Mouse (Mus musculus) limb, embryonic 14.5 days (tissue): Measurements from ENCODE around the gene Npas2. TPM values are rescaled to one million over a fixed set of nuclear protein-coding genes. Genes with fewer than 3 reads are reported as not detected.

ENCODE experiments used
- ATAC-seq: fragments of 200-750 bp; cut with Nextera tagmentation; 2 replicates; pipeline ENCODE4 v1.8.0; 2017; ENCODE audit warnings: low read depth, moderate number of reproducible peaks, moderate TSS enrichment; ENCODE audit not compliant: low FRiP score
- DNase-seq: peaks from one replicate; pipeline ENCODE4 v3.0.0-alpha.2; 2015; ENCODE audit warnings: low spot score
- H3K27ac ChIP-seq: fragments of 300-500 bp; sonication (generic); replicated peaks from 2 replicates; pipeline ENCODE4 v1.5.1; 2014; ENCODE audit warnings: low read depth, mild to moderate bottlenecking, low read length, moderate library complexity, mixed read lengths
- H3K27me3 ChIP-seq: fragments of 300-500 bp; sonication (generic); 2 replicates; pipeline ENCODE4 v1.6.1; 2014; ENCODE audit warnings: low read length, mixed read lengths; ENCODE audit not compliant: control insufficient read depth, insufficient read depth
- H3K36me3 ChIP-seq: fragments of 300-500 bp; sonication (generic); 2 replicates; pipeline ENCODE4 v1.6.1; 2014; ENCODE audit warnings: mild to moderate bottlenecking, low read length, moderate library complexity, mixed read lengths; ENCODE audit not compliant: control insufficient read depth, insufficient read depth
- H3K4me1 ChIP-seq: fragments of 300-500 bp; sonication (generic); 2 replicates; pipeline ENCODE4 v1.6.1; 2014; ENCODE audit warnings: antibody characterized with exemption, low read length, mixed read lengths; ENCODE audit not compliant: control insufficient read depth, insufficient read depth
- H3K4me2 ChIP-seq: fragments of 300-500 bp; sonication (generic); replicated peaks from 2 replicates; pipeline ENCODE4 v1.6.1; 2014; ENCODE audit warnings: low read depth, mild to moderate bottlenecking, low read length, moderate library complexity; ENCODE audit not compliant: severe bottlenecking
- H3K4me3 ChIP-seq: fragments of 300-500 bp; sonication (generic); replicated peaks from 2 replicates; pipeline ENCODE4 v1.5.1; 2014; ENCODE audit warnings: low read length
- H3K9ac ChIP-seq: fragments of 300-500 bp; sonication (generic); 2 replicates; pipeline ENCODE4 v1.6.1; 2014; ENCODE audit warnings: mild to moderate bottlenecking, low read depth, low read length, moderate library complexity; ENCODE audit not compliant: severe bottlenecking
- H3K9me3 ChIP-seq: fragments of 300-500 bp; sonication (generic); 2 replicates; pipeline ENCODE4 v1.6.1; 2016; ENCODE audit warnings: low read length; ENCODE audit not compliant: control insufficient read depth
- POLR2A ChIP-seq: fragments of 200-500 bp; IDR thresholded peaks from 2 replicates; pipeline ENCODE4 v1.8.0; 2012; ENCODE audit warnings: inconsistent platforms, mild to moderate bottlenecking, moderate library complexity, borderline replicate concordance; ENCODE audit not compliant: insufficient read depth, insufficient read length; ENCODE audit errors: extremely low read depth
- WGBS: fragments of 180-500 bp; shearing (Covaris S2); extraction: QIAGEN DNeasy Blood & Tissue Kit; methylation state at CpG from one replicate; pipeline ENCODE4 v1.1.7; 2014; 5-methylcytosine and 5-hydroxymethylcytosine counted together
- polyA plus RNA-seq, 2 experiments: library from polyadenylated mRNA; depleted of rRNA in 1 of 2; stranded (reverse) in 1 of 2; unstranded in 1 of 2; fragments of >200 nt; fragmentation: Nextera tagmentation in 1 of 2; extraction: Ambion mirVana in 1 of 2; gene quantifications; 2 replicates each; pipeline versions ENCODE4 v1.2.1 to v1.2.3; 2012 to 2014

Gene Npas2
- polyA plus RNA-seq, 2 experiments = 2.0 to 3.2 TPM

DNA sequence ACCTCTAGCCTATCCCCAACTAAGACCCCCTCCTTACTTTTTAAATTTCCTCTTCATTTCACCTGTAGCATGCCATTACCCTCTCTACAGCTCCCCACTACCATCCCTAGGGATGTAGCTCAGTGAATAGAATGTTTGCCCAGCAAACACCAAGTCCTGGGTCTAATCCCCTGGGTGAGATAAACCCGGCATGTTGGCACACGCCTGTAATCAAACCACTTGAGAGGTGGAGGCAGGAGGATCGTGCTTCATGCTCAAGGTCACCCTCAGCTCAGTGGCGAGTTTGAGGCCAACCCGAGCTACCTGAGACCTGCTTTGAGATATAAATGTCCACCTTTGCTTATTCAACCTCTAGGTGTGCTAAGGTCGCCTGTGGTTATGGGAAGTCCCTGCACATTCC, 19.5 kb downstream of the Npas2 start:
- no peaks in the 10 kb centered on the region for H3K27me3 ChIP-seq
- 73% methylated on average over 6 of the region's 6 CpGs for WGBS

DNA sequence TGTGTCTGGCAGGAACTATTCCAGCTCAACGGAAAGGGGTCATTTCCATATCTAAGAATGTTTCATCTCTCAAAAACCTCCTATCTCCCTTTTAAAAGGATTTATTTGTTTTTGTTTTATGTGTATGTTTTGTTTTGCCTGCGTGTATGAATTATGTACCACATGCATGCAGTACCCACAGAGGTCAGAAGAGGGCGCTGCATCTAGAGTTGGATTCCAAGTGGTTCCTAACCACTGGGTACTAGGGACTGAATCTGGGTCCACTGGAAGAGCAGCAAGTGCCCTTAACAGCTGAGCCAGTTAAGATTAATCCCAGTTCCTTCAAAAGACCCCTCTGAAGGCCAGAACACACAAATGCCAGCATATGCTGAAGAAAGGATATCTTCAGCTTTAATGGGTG, 24.1 kb downstream of the Npas2 start:
- WGBS = 81% methylated on average over 3 of the region's 3 CpGs
- H3K4me3 ChIP-seq = no peak overlapping the region
- DNase-seq (no peak), ATAC-seq (no peak)
- no peak for TF ChIP-seq POLR2A
- H3K36me3 ChIP-seq = no peaks in the 10 kb centered on the region
- no peaks in the 10 kb centered on the region for H3K27me3 ChIP-seq
- no peaks in the 10 kb centered on the region for H3K9me3 ChIP-seq
- no peak overlapping the region for H3K9ac ChIP-seq
- H3K4me1 ChIP-seq = no peaks in the 10 kb centered on the region
- H3K27ac ChIP-seq = no peak overlapping the region
- H3K4me2 ChIP-seq = no peak overlapping the region

More for the DNA sequence above, 19.5 kb downstream of the Npas2 start:
- H3K4me1 ChIP-seq = no peaks in the 10 kb centered on the region
- no peak overlapping the region for H3K4me2 ChIP-seq
- H3K36me3 ChIP-seq = no peaks in the 10 kb centered on the region
- H3K27ac ChIP-seq = no peak overlapping the region
- no peak overlapping the region for H3K9ac ChIP-seq
- no peak overlapping the region for H3K4me3 ChIP-seq
- TF ChIP-seq POLR2A = no peak
- ATAC-seq (no peak), DNase-seq (no peak)
- H3K9me3 ChIP-seq = no peaks in the 10 kb centered on the region

- DNase-seq (no peak), ATAC-seq (no peak)
- H3K9me3 ChIP-seq = no peaks in the 10 kb centered on the region
- no peak overlapping the region for H3K4me3 ChIP-seq
- no peaks in the 10 kb centered on the region for H3K27me3 ChIP-seq
- no peaks in the 10 kb centered on the region for H3K36me3 ChIP-seq
- H3K4me2 ChIP-seq = no peak overlapping the region
- no peak overlapping the region for H3K9ac ChIP-seq
- no peak for TF ChIP-seq POLR2A
- 96% methylated on average over 5 of the region's 5 CpGs for WGBS
- no peaks in the 10 kb centered on the region for H3K4me1 ChIP-seq
- no peak overlapping the region for H3K27ac ChIP-seq
These were observed 34.9 kb downstream of the Npas2 start for GRCm38 (mm10) chr1:39228401-39228800.

GRCm38 (mm10) chr1:39230021-39230420, 36.5 kb downstream of the Npas2 start:
- Histone ChIP-seq H3K36me3 (no peaks in the 10 kb centered on the region), H3K9ac (no peak overlapping the region), H3K4me1 (no peaks in the 10 kb centered on the region), H3K27me3 (no peaks in the 10 kb centered on the region), H3K9me3 (no peaks in the 10 kb centered on the region), H3K4me2 (no peak overlapping the region), H3K4me3 (no peak overlapping the region), H3K27ac (no peak overlapping the region)
- DNase-seq (no peak), ATAC-seq (no peak)
- WGBS = 62% methylated on average over 3 of the region's 3 CpGs
- no peak for TF ChIP-seq POLR2A

DNA sequence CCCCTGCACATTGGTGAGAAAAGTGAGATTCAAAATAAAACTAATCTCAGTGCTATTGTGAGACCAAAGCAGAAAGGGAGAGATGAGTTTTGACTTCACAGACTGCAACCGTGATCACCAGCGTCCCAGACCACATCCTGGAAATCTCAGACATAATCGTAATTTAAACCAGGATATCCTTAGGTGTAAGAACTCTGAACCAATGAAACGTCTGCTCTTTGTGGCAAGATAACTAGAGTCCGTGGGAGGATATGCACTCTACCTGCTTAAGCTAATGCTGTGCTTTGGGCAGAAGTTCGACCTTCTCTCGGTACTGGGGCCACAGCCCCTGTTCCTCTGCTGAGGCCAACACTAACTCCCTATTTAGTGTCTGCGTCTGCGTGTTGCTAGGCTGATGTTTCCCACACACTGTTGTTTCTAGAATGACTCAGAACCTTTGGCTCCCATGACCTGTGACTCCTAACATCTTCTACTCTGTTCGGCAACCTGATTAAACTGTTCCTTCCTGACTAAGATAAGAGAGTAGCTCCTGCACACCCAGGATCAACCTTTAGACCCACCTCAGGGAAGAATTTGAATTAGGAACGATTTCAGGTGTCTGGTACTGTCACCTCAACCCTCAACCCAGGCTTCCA, 41.4 kb downstream of the Npas2 start:
- Histone ChIP-seq H3K27me3 (no peaks in the 10 kb centered on the region), H3K36me3 (no peaks in the 10 kb centered on the region), H3K9ac (no peak overlapping the region), H3K4me3 (no peak overlapping the region), H3K9me3 (no peaks in the 10 kb centered on the region), H3K27ac (no peak overlapping the region), H3K4me1 (peaks cover 7% of the 10 kb centered on the region; the same call in 1 of the 2 replicates), H3K4me2 (no peak overlapping the region)
- WGBS = 78% methylated on average over 11 of the region's 11 CpGs
- TF ChIP-seq POLR2A = no peak
- DNase-seq (no peak), ATAC-seq (no peak)
